Mouse (Mus musculus) small intestine, adult 10 weeks (tissue): ENCODE results near the gene Rin1. TPM values are rescaled to one million over a fixed set of nuclear protein-coding genes. Genes with fewer than 3 reads are reported as not detected.

Experiments
- polyA plus RNA-seq: library from polyadenylated mRNA; stranded (reverse); fragments of 350-450 nt; fragmentation: Illumina TruSeq; extraction: RNeasy Lipid Tissue Mini Kit (QIAGEN cat#74804); gene quantifications from one replicate; pipeline ENCODE4 v1.2.3, GENCODE M21; 2014; ENCODE audit warnings: low replicate concordance

Rin1 gene
- polyA plus RNA-seq = 0.26 TPM

DNA sequence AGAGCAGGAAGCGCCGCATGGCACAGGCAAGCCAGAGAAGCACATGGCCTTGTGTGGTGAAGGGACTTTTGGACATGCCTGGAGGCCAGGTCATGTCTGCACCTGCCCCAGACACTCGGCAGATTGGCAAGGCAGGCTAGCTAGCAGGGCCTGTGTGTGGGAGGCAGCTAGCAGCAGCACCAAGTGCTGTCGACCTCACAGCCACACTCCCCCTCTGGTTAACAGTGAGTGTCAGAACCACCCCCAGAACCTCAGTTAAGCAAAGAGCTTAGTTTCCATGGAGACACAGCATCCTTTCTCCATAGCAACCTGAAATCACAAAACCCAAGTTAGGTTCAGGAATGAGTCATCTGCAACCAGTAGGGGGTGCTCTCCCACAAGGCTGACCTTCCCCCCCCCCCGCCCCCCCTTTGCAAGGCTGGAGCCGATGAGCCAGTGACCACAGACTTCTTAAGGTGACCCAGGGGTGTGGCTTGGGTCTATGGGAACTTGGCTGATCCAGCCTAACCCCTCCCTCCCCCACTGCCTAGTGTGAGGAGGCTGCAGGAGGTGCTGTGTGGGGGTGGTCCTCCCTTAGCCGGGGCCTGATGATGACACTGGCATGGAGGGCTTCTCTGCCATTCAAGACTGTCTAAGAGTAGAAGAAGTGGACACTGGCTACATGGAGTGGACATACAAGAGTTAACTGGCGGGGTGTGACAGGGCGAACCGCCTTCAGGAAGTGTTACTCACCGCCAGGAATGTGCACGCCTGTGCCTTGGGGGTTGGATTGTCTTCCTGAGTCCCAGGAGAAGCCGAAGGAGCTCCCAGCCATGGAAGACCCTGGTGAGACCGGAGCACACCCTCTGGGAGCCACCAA lies at the start of gene Rin1:
TSS of gene Rin1 (plus strand) at position 435 of the 859 bp plus-strand sequence.

GRCm38 (mm10) chr19:5023621-5024479 lies 26.4 kb upstream of the Rin1 start, which contains the start of gene Slc29a2:
TSS of gene Slc29a2 (plus strand) at chr19:5023860.

DNA sequence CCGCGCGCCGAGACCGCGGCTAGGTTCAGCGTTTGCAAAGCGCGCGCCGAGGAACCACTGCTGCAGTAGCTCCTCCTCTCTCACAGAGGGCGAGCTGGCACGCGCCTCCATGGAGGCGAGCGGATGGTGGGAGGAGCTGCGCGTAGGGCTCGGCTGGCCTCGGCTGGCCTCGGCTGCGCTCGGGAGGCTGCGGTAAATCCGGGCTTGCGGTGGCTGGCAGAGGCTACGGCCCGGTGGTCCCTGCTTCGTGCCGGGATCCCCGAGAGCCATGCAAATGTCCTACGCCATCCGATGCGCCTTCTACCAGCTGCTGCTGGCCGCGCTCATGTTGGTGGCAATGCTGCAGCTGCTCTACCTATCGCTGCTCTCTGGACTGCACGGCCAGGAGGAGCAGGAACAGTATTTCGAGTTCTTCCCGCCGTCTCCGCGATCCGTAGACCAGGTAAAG lies 11.5 kb upstream of the Rin1 start, which contains the start of the genes B4gat1 and AC124502.3:
TSS of gene B4gat1 (plus strand) at position 118 of the 448 bp plus-strand sequence.
TSS of gene AC124502.3 (plus strand) at position 183 of the 448 bp plus-strand sequence.

GRCm38 (mm10) chr19:5040862-5041523 lies 9.3 kb upstream of the Rin1 start, which contains the start of gene Brms1:
TSS of gene Brms1 (plus strand) at chr19:5041354.

GRCm38 (mm10) chr19:5067867-5068569 lies 17.7 kb downstream of the Rin1 start, which contains the start of gene Cd248:
TSS of gene Cd248 (plus strand) at chr19:5068078.

DNA sequence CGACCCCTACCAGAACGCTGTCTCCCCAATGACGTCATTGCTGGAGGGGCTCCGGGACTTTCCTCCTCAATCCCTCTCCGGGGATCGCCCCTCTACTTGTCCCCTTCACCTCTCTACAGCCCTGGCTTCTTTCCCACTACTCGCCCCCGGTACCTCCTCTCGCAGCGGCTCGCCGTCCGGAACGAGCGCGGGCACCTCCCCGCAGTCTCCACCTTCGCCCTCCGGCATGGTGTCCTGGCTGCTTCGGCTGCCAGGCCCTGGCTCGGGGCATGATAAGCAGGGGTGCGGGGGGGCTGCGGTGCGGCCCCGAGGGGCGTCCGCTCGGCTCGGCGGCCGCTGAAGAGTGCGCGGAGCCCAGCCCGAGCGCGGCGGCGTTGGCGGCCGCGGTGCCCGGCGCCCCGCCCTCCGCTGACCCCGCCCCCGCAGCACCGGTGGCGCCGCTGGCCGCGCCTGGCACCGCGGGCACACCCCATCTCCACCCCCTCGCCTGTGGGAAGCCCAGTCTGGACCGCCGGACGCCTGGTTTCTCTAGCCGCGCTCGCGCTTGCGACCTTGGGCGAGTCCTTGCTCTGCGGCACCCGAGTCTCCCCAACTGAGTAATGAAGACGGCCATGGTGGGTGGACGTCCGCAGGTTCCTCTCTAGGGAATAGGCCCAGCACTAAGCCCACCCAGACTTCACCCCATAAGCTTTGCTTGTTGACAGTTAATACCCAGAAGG lies 35.0 kb downstream of the Rin1 start, which contains the start of gene Tmem151a:
TSS of gene Tmem151a (minus strand) at position 387 of the 719 bp plus-strand sequence.

GRCm38 (mm10) chr19:5087884-5088728 lies 37.8 kb downstream of the Rin1 start, which contains the start of gene Yif1a:
TSS of gene Yif1a (plus strand) at chr19:5088538.

DNA sequence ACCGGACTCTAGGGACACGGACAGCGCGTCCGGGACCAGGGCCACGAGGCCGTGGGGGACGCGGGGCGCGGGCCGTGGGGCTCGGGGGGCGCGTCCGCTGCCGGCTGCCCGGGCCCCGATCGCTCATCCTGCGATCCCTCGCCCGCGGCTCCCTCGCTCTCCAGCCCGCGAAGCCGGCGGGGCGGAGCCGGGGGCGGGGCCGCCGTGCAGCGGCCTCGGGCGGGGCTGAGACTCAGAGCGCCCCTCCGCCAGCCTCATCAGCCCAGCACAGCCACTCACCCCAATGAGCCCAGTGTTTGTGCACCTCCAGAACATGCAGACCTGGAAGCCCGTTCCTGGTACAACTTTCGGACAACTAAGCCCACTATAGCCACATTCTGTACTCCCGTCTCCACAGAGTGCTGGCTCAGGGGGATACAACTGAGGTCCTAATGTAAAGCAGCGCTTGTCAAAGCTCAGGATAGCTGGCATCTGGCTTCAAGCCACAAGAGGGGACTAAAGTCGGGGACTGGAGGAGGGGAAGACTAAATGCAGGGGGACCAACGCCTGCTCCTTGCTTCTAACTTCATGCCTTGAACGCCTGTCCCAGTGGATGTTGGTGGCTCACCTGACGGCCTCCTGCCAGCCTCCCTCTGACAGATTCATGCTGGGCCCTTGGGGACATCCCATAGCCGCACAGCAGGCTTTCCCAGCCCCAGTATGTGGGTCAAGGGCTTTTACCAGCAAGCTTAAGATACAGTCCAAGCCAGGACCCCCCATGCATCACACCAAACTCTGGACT lies 48.3 kb downstream of the Rin1 start, which contains the start of gene Cnih2:
TSS of gene Cnih2 (minus strand) at position 159 of the 781 bp plus-strand sequence.

Other genes with a start within 250 kb of the Rin1 start
- gene Gm21992, start 238.9 kb upstream of the Rin1 start, polyA plus RNA-seq = 6.5 TPM
- 6.1 TPM for gene Rbm14, start 238.8 kb upstream of the Rin1 start, polyA plus RNA-seq
- gene Ccs, start 211.1 kb upstream of the Rin1 start, polyA plus RNA-seq = 0.74 TPM
- gene Ccdc87, start 211.1 kb upstream of the Rin1 start, polyA plus RNA-seq = 0.11 TPM
- 1.3 TPM for gene Ctsf, start 195.4 kb upstream of the Rin1 start, polyA plus RNA-seq
- gene Actn3, start 172.6 kb upstream of the Rin1 start, polyA plus RNA-seq = not detected
- 12.5 TPM for gene Zdhhc24, start 171.8 kb upstream of the Rin1 start, polyA plus RNA-seq
- gene Bbs1, start 143.9 kb upstream of the Rin1 start, polyA plus RNA-seq = 0.63 TPM
- 1.7 TPM for gene Dpp3, start 122.2 kb upstream of the Rin1 start, polyA plus RNA-seq
- 0.30 TPM for gene Peli3, start 107.4 kb upstream of the Rin1 start, polyA plus RNA-seq
- gene Mrpl11, start 88.3 kb upstream of the Rin1 start, polyA plus RNA-seq = 11.4 TPM
- gene Npas4, start 60.2 kb upstream of the Rin1 start, polyA plus RNA-seq = not detected
- gene Slc29a2, start 26.6 kb upstream of the Rin1 start, polyA plus RNA-seq = not detected
- gene B4gat1, start 11.7 kb upstream of the Rin1 start, polyA plus RNA-seq = 7.2 TPM
- 0.30 TPM for gene AC124502.3, start 11.6 kb upstream of the Rin1 start, polyA plus RNA-seq
- not detected for gene Brms1, start 9.1 kb upstream of the Rin1 start, polyA plus RNA-seq
- not detected for gene Cd248, start 17.6 kb downstream of the Rin1 start, polyA plus RNA-seq
- gene Tmem151a, start 35.0 kb downstream of the Rin1 start, polyA plus RNA-seq = not detected
- gene Yif1a, start 38.1 kb downstream of the Rin1 start, polyA plus RNA-seq = 21.1 TPM
- gene Cnih2, start 48.0 kb downstream of the Rin1 start, polyA plus RNA-seq = not detected
- gene Rab1b, start 56.6 kb downstream of the Rin1 start, polyA plus RNA-seq = 0.67 TPM
- gene Klc2, start 68.1 kb downstream of the Rin1 start, polyA plus RNA-seq = not detected
- gene Pacs1, start 222.6 kb downstream of the Rin1 start, polyA plus RNA-seq = 0.74 TPM
- 25.7 TPM for gene Sf3b2, start 245.0 kb downstream of the Rin1 start, polyA plus RNA-seq
- not detected for gene Gal3st3, start 247.8 kb downstream of the Rin1 start, polyA plus RNA-seq